In the genomic region with DNA sequence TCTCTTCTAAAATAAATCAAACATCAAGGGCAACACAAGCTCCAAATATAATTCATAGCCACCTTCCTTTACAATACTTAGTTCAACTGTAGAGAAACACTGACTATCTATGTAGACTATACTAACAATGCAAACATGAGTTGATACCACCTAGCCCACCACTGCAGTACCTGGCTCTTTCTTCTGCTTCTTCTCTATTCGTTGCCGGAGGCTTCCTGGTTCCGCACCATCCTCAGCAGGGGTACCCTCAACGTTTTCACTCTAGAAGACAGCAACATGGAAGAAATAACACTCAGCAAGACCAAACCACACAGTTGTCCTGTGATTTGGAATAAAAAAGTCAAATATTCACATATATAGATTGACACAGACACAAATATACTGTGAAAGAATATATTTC, we compare ENCODE assay signal across 21 mouse cellular contexts. TPM values are rescaled to one million over a fixed set of nuclear protein-coding genes. Genes with fewer than 3 reads are reported as not detected.
DNase-seq lines count a peak whose midpoint lies in the region.
"Had no signal": no experiment of that assay in that cellular context is flagged by ENCODE, and none has a peak within 500 bp of the region (broad histone marks: within the 10 kb centered on the region; RNA-seq: fewer than 3 reads in every experiment).

No protein-coding gene starts in this region.

- no peaks in the 10 kb centered on the region for H3K27me3 ChIP-seq in heart, embryonic 10.5 days (ENCODE audit: insufficient read depth, poor library complexity, severe bottlenecking)
- H3K27me3 ChIP-seq: CH12.LX, Patski had no signal

- DNase-seq in heart, adult 11 months: peak; percentile 54
- no peak for DNase-seq in heart, postnatal 10 days
- DNase-seq in heart, embryonic 10.5 days (ENCODE audit: low spot score): peak; percentile 57
- DNase-seq in heart, postnatal 25 days (ENCODE audit: low spot score): no peak
- DNase-seq: adrenal gland, adult 2 months; adrenal gland, adult 8-10 months; adrenal gland, postnatal 10 days; adrenal gland, postnatal 14 days; adrenal gland, postnatal 25 days; adrenal gland, postnatal 36 days; B cell, adult 2 months; cerebellum, adult 11 months; cerebellum, adult 11-12 months; cerebellum, adult 18-20 months had no signal

- H3K27ac ChIP-seq in heart, embryonic 10.5 days: no peak overlapping the region

- no peaks in the 10 kb centered on the region for H3K9me3 ChIP-seq in heart, embryonic 10.5 days
- H3K9me3 ChIP-seq: G1E had no signal

- H3K4me3 ChIP-seq in heart, embryonic 10.5 days: no peak overlapping the region

- intact Hi-C loops in heart, postnatal 10 days (cut with DNase I): loop anchor here (5.0 kb wide), 1 partner anchor 35 kb away; no protein-coding TSS in a partner anchor
- intact Hi-C loops in heart, postnatal 25 days (cut with DNase I): no loop called here

- 92% methylated on average over 4 of the region's 4 CpGs for WGBS in heart, embryonic 10.5 days

- peaks cover 100% of the 10 kb centered on the region for H3K36me3 ChIP-seq in heart, embryonic 10.5 days

- no peaks in the 10 kb centered on the region for H3K4me1 ChIP-seq in heart, embryonic 10.5 days

RNA-seq across cellular contexts. Expression of a gene that starts 14.8 kb away (rescaled TPM):
- total RNA-seq in heart, postnatal 10 days (2021): 1 to 10 TPM; 1.3 to 2.0 TPM
- 1.0 and 1.1 TPM in 2 replicates for polyA plus RNA-seq in heart, embryonic 10.5 days (2016; fragmentation: Nextera tagmentation; extraction: Ambion mirVana)
- 1 to 10 TPM in 1 of 2 experiments, under 1 TPM in 1; 0.52 to 1.1 TPM for total RNA-seq in heart, postnatal 25 days (2021)
- total RNA-seq: adrenal gland, adult 18-20 months; adrenal gland, adult 2 months; adrenal gland, adult 8-10 months; adrenal gland, postnatal 14 days; adrenal gland, postnatal 25 days; adrenal gland, postnatal 36 days; G1E; MEL had no signal
- polyA plus RNA-seq: C2C12; CD4-positive, CD25-positive, alpha-beta regulatory T cell, adult 4 months; G1E had no signal

RNA-seq across cellular contexts. Expression of a gene that starts 26.3 kb away (rescaled TPM):
- total RNA-seq in heart, postnatal 10 days (2021): 10 to 100 TPM; 53.3 to 57.0 TPM
- polyA plus RNA-seq in heart, embryonic 10.5 days (2016; fragmentation: Nextera tagmentation; extraction: Ambion mirVana): 207 and 238 TPM in 2 replicates
- 1 to 10 TPM; 4.2 to 4.6 TPM for total RNA-seq in heart, postnatal 25 days (2021)

RNA-seq across cellular contexts. Expression of a gene that starts 43.4 kb away (rescaled TPM):
- total RNA-seq in heart, postnatal 10 days (2021): 100 to 1,000 TPM; 192 to 218 TPM
- polyA plus RNA-seq in heart, embryonic 10.5 days (2016; fragmentation: Nextera tagmentation; extraction: Ambion mirVana): 382 and 559 TPM in 2 replicates
- total RNA-seq in heart, postnatal 25 days (2021): 10 to 100 TPM; 87.8 to 99.7 TPM

Comparison
In these comparisons a context has a peak if more than half of its experiments do, and no peak if none do; other contexts are left out.
1. DNase-seq: peak in heart, adult 11 months (single experiment) and heart, embryonic 10.5 days (single experiment); none in heart, postnatal 10 days (0 of 2) and heart, postnatal 25 days (single experiment).
2. RNA of a gene that starts 26.3 kb away (total RNA-seq): 53.3 to 57.0 TPM in heart, postnatal 10 days; 4.2 to 4.6 TPM in heart, postnatal 25 days; every median in the first group is over 4 times any median in the second.